Comparison of ENCODE assay signal across 24 mouse cellular contexts in the genomic region with DNA sequence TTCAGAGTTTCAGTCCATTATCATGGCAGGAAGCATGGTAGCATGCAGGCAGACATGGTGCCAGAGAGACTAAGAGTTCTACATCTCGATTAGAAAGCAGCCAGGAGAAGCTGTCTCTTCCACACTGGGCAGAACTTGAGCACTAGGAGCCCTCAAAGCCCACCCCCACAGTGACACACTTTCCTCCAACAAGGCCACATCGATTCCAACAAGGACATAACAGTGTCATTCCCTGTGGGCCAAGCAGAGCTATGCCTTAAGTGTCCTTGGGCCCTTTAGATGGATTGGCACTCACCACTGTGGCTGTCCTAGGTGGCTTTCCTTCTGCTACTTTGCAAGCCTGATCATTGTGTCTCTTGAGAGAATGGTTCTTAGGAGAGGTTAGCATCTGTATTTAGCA.
DNase-seq lines count a peak whose midpoint lies in the region; ATAC-seq and TF ChIP-seq lines count a peak whose summit lies in the region.
"Had no signal": no experiment of that assay in that cellular context is flagged by ENCODE, and none has a peak within 500 bp of the region (broad histone marks: within the 10 kb centered on the region; RNA-seq: fewer than 3 reads in every experiment).

No protein-coding gene starts in this region.

- no peak overlapping the region for H3K9ac ChIP-seq in hindbrain, embryonic 13.5 days
- H3K9ac ChIP-seq: forebrain, embryonic 13.5 days; heart, embryonic 12.5 days; heart, embryonic 15.5 days; hindbrain, embryonic 14.5 days had no signal

- no peaks in the 10 kb centered on the region for H3K27me3 ChIP-seq in hindbrain, embryonic 13.5 days
- H3K27me3 ChIP-seq: forebrain, embryonic 13.5 days; heart, embryonic 12.5 days; heart, embryonic 15.5 days had no signal

- no peaks in the 10 kb centered on the region for H3K4me1 ChIP-seq in hindbrain, embryonic 13.5 days (replicated peaks)
- H3K4me1 ChIP-seq: forebrain, embryonic 10.5 days; forebrain, embryonic 13.5 days; hindbrain, embryonic 10.5 days had no signal

- ATAC-seq in hindbrain, embryonic 13.5 days (ENCODE audit: low FRiP score), result no peak
- ATAC-seq: CD4-positive, CD25-positive, alpha-beta regulatory T cell, adult 4 months; forebrain, embryonic 13.5 days; hindbrain, postnatal 0 days; inflammation-experienced regulatory T-cells, adult 6 months had no signal

- DNase-seq in adrenal gland, adult 8-10 months, result peak; percentile 46
- no peak for DNase-seq in adrenal gland, postnatal 4 days (ENCODE audit: low spot score in 2 of 2)
- no peak for DNase-seq in left cerebral cortex, adult 2 months (ENCODE audit: extremely low spot score in 1 of 2, low spot score in 2 of 2)
- no peak for DNase-seq in left cerebral cortex, postnatal 4 days
- DNase-seq in adrenal gland, postnatal 36 days, result peak; percentile 57 to 62
- DNase-seq in spleen, postnatal 36 days (ENCODE audit: low spot score in 2 of 2), result no peak
- DNase-seq: cerebellum, adult 11 months; cerebellum, adult 2 months; cerebellum, adult 9-11 months; cerebellum, postnatal 25 days; gastrocnemius, postnatal 10 days; gastrocnemius, postnatal 36 days; heart, postnatal 36 days; kidney, adult 11 months had no signal

- no peak for TF ChIP-seq CTCF in left cerebral cortex, adult 2 months (IDR thresholded peaks at IDR 0.05)

- peak overlapping the region; percentile 85 for H3K27ac ChIP-seq in left cerebral cortex, adult 2 months
- no peak overlapping the region for H3K27ac ChIP-seq in hindbrain, embryonic 13.5 days
- H3K27ac ChIP-seq: forebrain, embryonic 10.5 days; forebrain, embryonic 13.5 days; heart, embryonic 15.5 days; hindbrain, embryonic 10.5 days; hindbrain, embryonic 14.5 days; hindbrain, postnatal 0 days had no signal

- 92% methylated on average over 2 of the region's 2 CpGs for WGBS in hindbrain, embryonic 13.5 days

- H3K4me2 ChIP-seq in hindbrain, embryonic 13.5 days, result no peak overlapping the region
- H3K4me2 ChIP-seq: forebrain, embryonic 13.5 days; heart, embryonic 12.5 days; heart, embryonic 15.5 days; hindbrain, embryonic 14.5 days had no signal

- H3K4me3 ChIP-seq in left cerebral cortex, adult 2 months, result no peak overlapping the region
- H3K4me3 ChIP-seq in hindbrain, embryonic 13.5 days, result no peak overlapping the region
- H3K4me3 ChIP-seq: forebrain, embryonic 10.5 days; forebrain, embryonic 13.5 days; heart, embryonic 12.5 days; heart, embryonic 15.5 days; hindbrain, embryonic 10.5 days had no signal

- intact Hi-C loops in left cerebral cortex, adult 2 months (cut with DNase I), result loop anchor here (1.0 to 5.0 kb wide), 4 partner anchors 15 to 369 kb away; no protein-coding TSS in a partner anchor
- intact Hi-C loops in left cerebral cortex, postnatal 4 days (cut with DNase I), result no loop called here

- no peaks in the 10 kb centered on the region for H3K9me3 ChIP-seq in hindbrain, embryonic 13.5 days
- H3K9me3 ChIP-seq: forebrain, embryonic 10.5 days; forebrain, embryonic 13.5 days; heart, embryonic 12.5 days; heart, embryonic 15.5 days; hindbrain, embryonic 10.5 days had no signal

- H3K36me3 ChIP-seq in hindbrain, embryonic 13.5 days, result no peaks in the 10 kb centered on the region
- H3K36me3 ChIP-seq: forebrain, embryonic 10.5 days; heart, embryonic 12.5 days; heart, embryonic 15.5 days; hindbrain, embryonic 10.5 days had no signal

Comparison
In these comparisons a context has a peak if more than half of its experiments do, and no peak if none do; other contexts are left out.
1. DNase-seq: peak in adrenal gland, adult 8-10 months (single experiment) and adrenal gland, postnatal 36 days (2 of 2); none in adrenal gland, postnatal 4 days (0 of 2), left cerebral cortex, adult 2 months (0 of 2), left cerebral cortex, postnatal 4 days (single experiment) and spleen, postnatal 36 days (0 of 2).